In the genomic region with DNA sequence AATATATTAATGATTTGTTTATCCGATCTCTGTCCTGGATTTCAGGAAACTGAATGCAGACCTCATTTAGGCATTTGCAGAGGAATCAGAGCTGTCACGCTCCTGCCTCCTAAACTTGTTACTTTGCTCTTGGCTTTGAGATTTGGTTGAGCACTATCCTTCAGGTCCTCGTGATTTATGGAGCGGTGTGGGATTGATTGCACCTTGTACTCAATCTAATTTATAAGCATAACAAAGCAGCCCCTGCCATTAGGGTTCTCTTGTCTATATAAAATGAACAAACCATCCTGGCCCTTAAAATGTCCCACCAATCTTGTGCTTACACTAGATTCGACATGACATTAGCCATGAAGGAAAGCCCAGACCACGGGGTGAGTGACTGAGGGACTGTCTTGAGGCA, we compare ENCODE assay signal across 28 mouse cellular contexts. TPM values are rescaled to one million over a fixed set of nuclear protein-coding genes. Genes with fewer than 3 reads are reported as not detected.
DNase-seq lines count a peak whose midpoint lies in the region; ATAC-seq and TF ChIP-seq lines count a peak whose summit lies in the region.
"Had no signal": no experiment of that assay in that cellular context is flagged by ENCODE, and none has a peak within 500 bp of the region (broad histone marks: within the 10 kb centered on the region; RNA-seq: fewer than 3 reads in every experiment).

No protein-coding gene starts in this region.

- TF ChIP-seq POLR2A in liver, adult 2 months (IDR thresholded peaks at IDR 0.05; ENCODE audit: extremely low read depth, insufficient read depth, low read length): no peak

- peaks cover 9% of the 10 kb centered on the region; the same call in 1 of the 2 replicates for H3K27me3 ChIP-seq in kidney, embryonic 15.5 days
- no peaks in the 10 kb centered on the region for H3K27me3 ChIP-seq in liver, adult 2 months (ENCODE audit: control insufficient read depth, insufficient read depth, low read length)
- H3K27me3 ChIP-seq in liver, postnatal 0 days (ENCODE audit: insufficient read depth, low read length): no peaks in the 10 kb centered on the region
- no peaks in the 10 kb centered on the region for H3K27me3 ChIP-seq in forebrain, postnatal 0 days (ENCODE audit: insufficient read depth, low read length)
- H3K27me3 ChIP-seq: CH12.LX; hindbrain, embryonic 13.5 days had no signal

- ATAC-seq in kidney, embryonic 15.5 days (replicated peaks; ENCODE audit: low FRiP score): peak; percentile 76
- ATAC-seq in liver, postnatal 0 days: no peak
- ATAC-seq in forebrain, postnatal 0 days: no peak
- ATAC-seq: forebrain, embryonic 15.5 days; hindbrain, embryonic 16.5 days had no signal

- no peak for TF ChIP-seq EP300 in liver, postnatal 0 days (IDR thresholded peaks at IDR 0.05; ENCODE audit: low read depth)

- H3K4me1 ChIP-seq in kidney, embryonic 15.5 days: peaks cover 10% of the 10 kb centered on the region; the same call in 1 of the 2 replicates
- H3K4me1 ChIP-seq in liver, adult 2 months (ENCODE audit: control insufficient read depth, insufficient read depth, low read length): no peaks in the 10 kb centered on the region
- H3K4me1 ChIP-seq in liver, postnatal 0 days (ENCODE audit: insufficient read depth): peaks cover 4% of the 10 kb centered on the region; the same call in 1 of the 2 replicates
- no peaks in the 10 kb centered on the region for H3K4me1 ChIP-seq in forebrain, postnatal 0 days (ENCODE audit: insufficient read depth)
- H3K4me1 ChIP-seq: forebrain, embryonic 12.5 days had no signal

- H3K9ac ChIP-seq in kidney, embryonic 15.5 days: no peak overlapping the region
- H3K9ac ChIP-seq in liver, adult 2 months (ENCODE audit: low read depth, low read length): no peak overlapping the region
- H3K9ac ChIP-seq in liver, postnatal 0 days (replicated peaks): no peak overlapping the region
- H3K9ac ChIP-seq in forebrain, postnatal 0 days: no peak overlapping the region
- H3K9ac ChIP-seq: embryonic facial prominence, embryonic 13.5 days; forebrain, embryonic 12.5 days; forebrain, embryonic 15.5 days; hindbrain, embryonic 13.5 days had no signal

- no peak for TF ChIP-seq CTCF in liver, adult 2 months (IDR thresholded peaks at IDR 0.05; ENCODE audit: low read depth, low read length)
- no peak for TF ChIP-seq CTCF in liver, postnatal 0 days (IDR thresholded peaks at IDR 0.05; ENCODE audit: low read depth)
- TF ChIP-seq CTCF in forebrain, postnatal 0 days (IDR thresholded peaks at IDR 0.05; ENCODE audit: low read depth): no peak

- 28% methylated on average over 6 of the region's 6 CpGs for WGBS in kidney, embryonic 15.5 days
- 78% methylated on average over 6 of the region's 6 CpGs for WGBS in liver, adult 2 months
- WGBS in liver, postnatal 0 days (ENCODE audit: insufficient replicate concordance): 64% methylated on average over 6 of the region's 6 CpGs
- WGBS in forebrain, postnatal 0 days: 78% methylated on average over 6 of the region's 6 CpGs

- no peak overlapping the region for H3K27ac ChIP-seq in kidney, embryonic 15.5 days
- H3K27ac ChIP-seq in liver, adult 2 months (replicated peaks; ENCODE audit: insufficient read depth, low read depth, low read length): no peak overlapping the region
- H3K27ac ChIP-seq in liver, postnatal 0 days (ENCODE audit: low read depth): no peak overlapping the region
- H3K27ac ChIP-seq in forebrain, postnatal 0 days (ENCODE audit: low read depth, low read length): no peak overlapping the region
- H3K27ac ChIP-seq: embryonic facial prominence, embryonic 10.5 days; embryonic facial prominence, embryonic 13.5 days; forebrain, embryonic 12.5 days; forebrain, embryonic 15.5 days; hindbrain, embryonic 10.5 days; hindbrain, embryonic 13.5 days had no signal

- H3K36me3 ChIP-seq in kidney, embryonic 15.5 days: no peaks in the 10 kb centered on the region
- no peaks in the 10 kb centered on the region for H3K36me3 ChIP-seq in liver, adult 2 months (ENCODE audit: control insufficient read depth, insufficient read depth, low read length)
- no peaks in the 10 kb centered on the region for H3K36me3 ChIP-seq in liver, postnatal 0 days (replicated peaks; ENCODE audit: insufficient read depth, low read length)
- H3K36me3 ChIP-seq in forebrain, postnatal 0 days (ENCODE audit: insufficient read depth): no peaks in the 10 kb centered on the region
- H3K36me3 ChIP-seq: embryonic facial prominence, embryonic 10.5 days; embryonic facial prominence, embryonic 13.5 days; forebrain, embryonic 12.5 days; forebrain, embryonic 15.5 days; G1E; hindbrain, embryonic 10.5 days; hindbrain, embryonic 13.5 days had no signal

- no peak overlapping the region for H3K4me3 ChIP-seq in kidney, embryonic 15.5 days (replicated peaks)
- H3K4me3 ChIP-seq in liver, adult 2 months (ENCODE audit: insufficient read depth, low read depth, low read length): no peak overlapping the region
- no peak overlapping the region for H3K4me3 ChIP-seq in liver, postnatal 0 days (ENCODE audit: low read depth, low read length)
- no peak overlapping the region for H3K4me3 ChIP-seq in forebrain, postnatal 0 days (ENCODE audit: low read depth, low read length)
- H3K4me3 ChIP-seq: embryonic facial prominence, embryonic 10.5 days; embryonic facial prominence, embryonic 13.5 days; erythroblast, embryonic 14.5 days; forebrain, embryonic 12.5 days; forebrain, embryonic 15.5 days; hindbrain, embryonic 10.5 days; hindbrain, embryonic 13.5 days had no signal

- no peaks in the 10 kb centered on the region for H3K9me3 ChIP-seq in kidney, embryonic 15.5 days (replicated peaks)
- H3K9me3 ChIP-seq in liver, postnatal 0 days (ENCODE audit: low read length): no peaks in the 10 kb centered on the region
- H3K9me3 ChIP-seq in forebrain, postnatal 0 days (ENCODE audit: low read length): no peaks in the 10 kb centered on the region
- H3K9me3 ChIP-seq: embryonic facial prominence, embryonic 10.5 days; embryonic facial prominence, embryonic 13.5 days; forebrain, embryonic 12.5 days; forebrain, embryonic 15.5 days; G1E; hindbrain, embryonic 10.5 days; hindbrain, embryonic 13.5 days had no signal

- H3K79me2 ChIP-seq in liver, adult 2 months (ENCODE audit: control insufficient read depth, insufficient read depth, low read length): no peaks in the 10 kb centered on the region

- DNase-seq in embryo, embryonic 10.5 days (ENCODE audit: low spot score): peak; percentile 30
- DNase-seq in embryo, embryonic 9.5 days (ENCODE audit: extremely low spot score): no peak
- no peak for DNase-seq in kidney, adult 18-20 months
- DNase-seq in liver, adult 2 months (ENCODE audit: extremely low read depth, low read depth, low spot score): peak; percentile 15
- DNase-seq in liver, postnatal 0 days: no peak
- peak; percentile 37 for DNase-seq in mesoderm, embryonic 11.5 days (ENCODE audit: low read depth, low spot score)
- no peak for DNase-seq in forebrain, postnatal 0 days
- DNase-seq: adrenal gland, adult 2 months; adrenal gland, postnatal 14 days; B cell, adult 2 months; cerebellum, adult 11-12 months; cerebellum, adult 8-10 months; cerebellum, postnatal 14 days; gastrocnemius, postnatal 10 days; gastrocnemius, postnatal 36 days; heart, postnatal 36 days had no signal

- no peak overlapping the region for H3K4me2 ChIP-seq in kidney, embryonic 15.5 days
- no peak overlapping the region for H3K4me2 ChIP-seq in liver, postnatal 0 days (ENCODE audit: low read depth, low read length)
- no peak overlapping the region for H3K4me2 ChIP-seq in forebrain, postnatal 0 days (ENCODE audit: low read depth)
- H3K4me2 ChIP-seq: embryonic facial prominence, embryonic 13.5 days; forebrain, embryonic 12.5 days; forebrain, embryonic 15.5 days; heart, embryonic 11.5 days; hindbrain, embryonic 13.5 days had no signal

RNA-seq across cellular contexts. Expression of gene Arhgap15, which starts 43.0 kb away (rescaled TPM):
- polyA plus RNA-seq in kidney, embryonic 15.5 days (2015; fragmentation: Nextera tagmentation; extraction: Ambion mirVana): 0.89 and 1.1 TPM in 2 replicates
- 2.4 and 2.7 TPM in 2 replicates for total RNA-seq in liver, adult 2 months (2014; rRNA removed)
- 0.06 and 0.12 TPM in 2 replicates for polyA plus RNA-seq in liver, adult 2 months (2012; rRNA removed)
- 5.3 and 6.3 TPM in 2 replicates for polyA plus RNA-seq in liver, postnatal 0 days (2015; fragmentation: Nextera tagmentation; extraction: Ambion mirVana)
- 2.0 TPM in 2 replicates for total RNA-seq in forebrain, postnatal 0 days (2014; rRNA removed)
- 1.2 and 1.5 TPM in 2 replicates for polyA plus RNA-seq in forebrain, postnatal 0 days (2015; fragmentation: Nextera tagmentation; extraction: Ambion mirVana)

Comparison
In these comparisons a context has a peak if more than half of its experiments do, and no peak if none do; other contexts are left out.
1. DNase-seq: peak in embryo, embryonic 10.5 days (single experiment), liver, adult 2 months (single experiment) and mesoderm, embryonic 11.5 days (single experiment); none in embryo, embryonic 9.5 days (single experiment), kidney, adult 18-20 months (single experiment), liver, postnatal 0 days (single experiment) and forebrain, postnatal 0 days (single experiment).